Mouse (Mus musculus) heart, adult 8-10 months (tissue): ENCODE results near the gene Cmtm2b. TPM values are rescaled to one million over a fixed set of nuclear protein-coding genes. Genes with fewer than 3 reads are reported as not detected.

Experiments
- DNase-seq: peaks from one replicate; pipeline ENCODE4 v3.0.0; 2022; ENCODE audit warnings: low spot score
- total RNA-seq, 4 experiments: library from RNA; stranded (reverse); gene quantifications; 2 replicates each; pipeline ENCODE4 v1.2.4; 2022

The Cmtm2b gene
- total RNA-seq, 4 experiments from 2014 or later: not detected

DNA sequence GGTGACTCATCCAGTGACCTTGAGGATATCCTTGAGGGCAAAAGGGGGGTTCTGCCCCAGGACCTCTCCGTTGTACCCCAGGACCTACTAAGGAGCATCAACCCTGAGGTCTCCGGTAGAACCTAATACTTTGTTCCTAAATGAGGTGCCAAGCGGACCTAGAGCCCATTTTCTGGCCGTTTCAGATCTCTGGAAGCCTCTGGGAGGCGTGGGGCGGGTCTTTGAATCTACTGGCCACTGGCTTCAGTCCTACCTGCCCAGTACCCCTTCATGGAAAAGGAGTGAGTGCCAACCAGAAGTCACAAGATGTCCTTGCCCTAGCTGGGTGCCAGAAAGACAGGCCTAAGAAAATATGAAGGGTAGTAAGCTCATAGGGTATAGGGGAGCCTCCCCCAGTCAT lies 19.6 kb downstream of the Cmtm2b start:
- DNase-seq: no peak

DNA sequence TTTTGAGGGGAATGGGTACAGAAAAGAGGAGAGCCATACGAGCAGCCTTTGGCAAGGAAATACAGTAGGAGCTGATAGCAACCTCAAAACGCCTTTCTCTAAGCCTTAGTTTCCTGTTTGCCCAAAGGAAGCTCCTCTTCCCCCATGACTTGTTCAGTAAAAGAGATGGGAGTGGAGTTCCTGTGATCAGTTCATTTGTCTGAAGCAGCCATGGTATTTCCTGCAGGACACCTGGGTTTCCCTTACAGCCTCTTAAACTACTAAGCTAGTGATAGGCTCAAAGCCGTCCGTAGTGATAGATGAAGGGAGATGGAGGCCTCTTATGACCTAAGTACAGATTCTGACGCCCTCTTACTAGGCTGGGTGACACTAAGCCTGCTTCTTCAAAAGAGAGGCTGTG lies 20.4 kb downstream of the Cmtm2b start:
- DNase-seq: no peak

DNA sequence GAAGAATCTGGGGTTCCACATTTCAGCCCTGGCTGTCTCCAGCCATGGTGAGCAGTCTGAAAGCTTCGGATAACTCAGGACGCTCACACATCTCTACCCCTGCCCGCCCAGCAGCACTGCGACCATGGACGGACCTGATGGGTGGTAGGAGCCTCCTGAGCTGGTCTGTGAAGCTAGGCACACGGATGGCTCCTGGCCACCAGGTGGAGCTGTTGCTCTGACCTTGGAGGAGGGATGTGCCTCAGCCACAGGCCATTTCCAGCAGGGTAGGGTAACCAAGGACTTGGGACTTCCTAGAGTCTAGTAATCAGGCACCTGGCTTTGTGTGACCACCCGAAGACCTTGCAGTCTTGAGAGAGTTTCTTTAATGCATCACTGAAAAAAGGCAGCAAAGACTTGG lies 21.9 kb downstream of the Cmtm2b start:
- peak; percentile 83 for DNase-seq

DNA sequence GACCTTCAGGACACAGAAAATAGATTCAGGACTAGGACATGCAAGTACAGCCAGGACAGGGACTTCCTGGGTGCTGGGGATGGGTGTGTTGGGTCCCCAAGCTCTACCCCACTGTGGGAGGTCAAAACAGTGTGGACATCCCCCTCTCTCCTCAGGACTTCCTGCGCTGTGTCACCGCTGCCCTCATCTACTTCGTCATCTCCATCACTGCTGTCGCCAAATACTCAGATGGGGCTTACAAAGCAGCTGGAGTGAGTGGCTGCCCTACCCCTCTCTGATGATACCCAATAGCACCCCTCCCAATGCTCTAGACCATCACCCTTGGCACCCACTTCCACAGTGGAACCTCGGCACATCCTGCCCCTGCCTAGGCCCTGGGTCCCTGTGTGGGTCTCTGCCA lies 22.6 kb downstream of the Cmtm2b start:
- DNase-seq: no peak

DNA sequence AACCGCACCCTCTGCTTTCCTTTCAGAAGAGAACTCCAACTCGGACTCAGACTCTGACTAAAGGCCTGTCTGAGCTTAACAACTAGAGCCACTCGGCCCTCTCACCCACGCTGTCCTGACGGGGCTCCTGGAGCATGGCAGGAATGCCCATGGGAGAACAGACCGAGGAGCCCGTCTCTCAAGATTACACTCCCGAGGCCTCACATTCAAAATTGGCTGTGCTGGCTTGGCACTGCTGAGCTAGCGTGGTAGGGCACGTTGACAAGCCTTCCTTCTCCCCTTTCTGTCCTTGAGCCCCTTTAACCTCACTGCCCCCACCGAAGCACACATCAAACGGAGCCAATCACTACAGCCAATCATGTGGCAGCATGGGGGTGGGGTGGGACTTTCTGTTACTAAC lies 24.7 kb downstream of the Cmtm2b start:
- DNase-seq: no peak

DNA sequence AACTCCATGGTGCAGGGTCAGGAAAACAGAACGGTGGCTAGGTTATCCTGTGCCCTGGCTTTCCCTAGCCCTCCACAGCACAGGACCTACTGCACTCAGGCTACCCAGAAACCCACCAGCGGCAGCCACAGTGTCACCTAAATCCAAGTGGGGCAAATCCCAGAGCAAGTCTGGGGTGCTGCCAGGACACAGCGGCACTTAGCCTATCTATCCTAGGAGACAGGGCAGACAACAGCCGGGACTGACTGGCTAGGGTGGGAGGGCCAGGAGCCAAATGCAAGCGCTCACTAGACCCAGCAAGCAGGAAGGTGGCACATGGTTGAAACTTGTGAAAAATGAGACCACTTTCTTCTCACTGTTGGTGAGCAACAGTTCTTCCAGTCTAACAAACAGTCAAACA lies 26.9 kb downstream of the Cmtm2b start:
- DNase-seq: no peak

DNA sequence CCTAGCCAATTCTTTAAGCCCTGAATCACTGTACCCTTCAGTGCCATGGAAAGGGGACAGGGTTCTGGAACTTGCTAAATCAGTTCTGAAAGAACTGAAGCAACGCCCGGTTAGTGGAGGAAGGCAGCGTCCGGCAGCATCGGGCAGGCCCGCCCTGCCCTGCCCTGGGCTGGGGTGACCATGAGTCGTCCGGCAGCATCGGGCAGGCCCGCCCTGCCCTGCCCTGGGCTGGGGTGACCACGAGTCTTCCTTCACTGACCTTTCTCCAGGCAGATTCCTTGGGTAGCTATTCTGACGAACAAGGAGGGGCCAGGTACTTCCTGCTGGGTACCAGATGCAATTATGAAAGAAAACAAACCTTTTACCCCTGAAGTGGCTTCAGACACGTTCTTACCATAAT lies 28.0 kb downstream of the Cmtm2b start:
- no peak for DNase-seq

DNA sequence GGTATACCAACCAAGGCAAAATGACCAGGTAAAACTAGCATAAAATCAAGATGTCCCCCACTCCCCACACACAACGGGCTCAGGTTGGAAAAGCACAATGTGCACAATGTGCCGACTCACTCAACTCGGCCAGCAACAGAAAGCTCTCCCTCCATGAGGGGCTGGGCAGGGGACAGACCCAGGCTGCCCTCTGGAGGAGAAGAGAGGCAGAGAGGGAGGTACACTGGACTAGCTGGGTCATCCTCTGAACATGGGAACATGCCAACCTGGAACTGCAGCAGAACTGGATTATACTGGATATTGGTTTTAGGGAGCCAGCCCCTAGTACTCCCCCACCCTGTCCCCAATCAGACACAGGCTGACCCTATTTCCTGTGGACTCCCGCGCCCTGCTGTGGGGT lies 31.2 kb downstream of the Cmtm2b start:
- DNase-seq: no peak

DNA sequence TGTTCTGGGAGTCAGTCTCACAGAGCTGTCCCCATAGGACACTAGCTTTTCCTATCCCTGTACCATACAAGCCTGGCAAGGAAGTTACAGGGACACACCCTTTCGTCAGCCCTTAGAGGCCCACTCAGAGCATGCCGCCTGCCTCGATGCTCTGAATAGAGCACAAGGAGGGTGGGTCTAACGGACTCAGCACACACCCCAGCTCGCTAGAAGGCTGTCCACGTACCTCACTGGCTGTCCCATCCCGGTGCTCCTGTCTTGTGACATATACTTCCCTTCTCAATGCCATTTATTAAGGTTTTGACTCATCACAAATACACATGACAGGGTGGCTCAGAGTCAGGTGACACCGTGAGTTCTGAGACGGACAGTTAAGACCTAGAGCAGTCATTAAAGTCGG lies 32.5 kb downstream of the Cmtm2b start:
- no peak for DNase-seq

DNA sequence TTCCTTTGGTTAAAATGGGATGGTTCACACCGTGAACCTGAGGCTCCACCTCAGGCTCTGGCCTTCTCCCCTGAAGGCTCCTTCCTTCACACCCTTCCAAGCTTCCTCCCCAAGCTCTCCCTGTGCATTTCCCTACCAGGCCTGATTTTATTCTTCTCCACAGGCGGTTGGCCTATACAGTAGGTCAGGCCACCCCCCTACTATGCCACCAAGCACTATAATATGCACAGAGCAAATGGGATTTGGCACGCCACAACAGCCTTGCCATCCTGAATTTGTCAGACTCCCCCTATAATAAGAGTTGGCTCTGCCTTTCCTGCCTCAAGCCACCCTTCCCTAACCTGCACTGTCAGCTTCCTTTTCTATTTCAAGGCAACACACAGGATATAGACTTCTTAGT lies 36.6 kb downstream of the Cmtm2b start:
- DNase-seq: no peak

DNA sequence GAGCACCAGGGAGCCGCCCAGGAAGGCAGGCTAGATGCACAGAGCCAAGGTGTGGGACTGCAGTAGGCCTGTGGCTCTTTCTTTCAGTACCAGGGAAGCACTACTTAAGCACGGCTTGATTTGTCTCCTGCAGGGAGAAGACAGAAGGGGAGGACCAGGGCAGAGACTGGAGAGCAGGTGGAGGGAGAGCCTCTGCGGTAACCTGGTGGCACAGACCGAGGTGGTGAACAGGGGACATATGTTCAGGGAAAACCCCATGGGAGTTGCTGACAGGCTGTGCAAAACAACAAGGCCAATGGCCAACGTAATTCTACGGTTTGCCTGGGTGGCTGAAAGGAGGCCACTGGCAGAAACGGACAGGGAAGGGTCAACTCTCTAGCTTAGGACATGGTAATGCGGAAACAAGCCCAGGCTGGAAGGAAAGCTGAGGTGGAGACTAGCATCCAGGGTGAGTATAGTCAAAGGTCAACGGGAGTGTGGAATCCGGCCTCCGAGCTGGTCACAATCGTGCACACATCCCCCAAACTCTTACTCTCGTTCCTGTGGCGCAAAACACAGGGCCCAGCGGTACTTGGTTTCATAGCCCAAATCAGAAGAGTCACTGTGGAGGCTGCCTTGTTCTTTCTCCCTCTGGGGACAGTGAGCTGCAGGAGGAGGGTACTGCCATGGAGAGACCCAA lies 37.9 kb downstream of the Cmtm2b start:
- DNase-seq: no peak

DNA sequence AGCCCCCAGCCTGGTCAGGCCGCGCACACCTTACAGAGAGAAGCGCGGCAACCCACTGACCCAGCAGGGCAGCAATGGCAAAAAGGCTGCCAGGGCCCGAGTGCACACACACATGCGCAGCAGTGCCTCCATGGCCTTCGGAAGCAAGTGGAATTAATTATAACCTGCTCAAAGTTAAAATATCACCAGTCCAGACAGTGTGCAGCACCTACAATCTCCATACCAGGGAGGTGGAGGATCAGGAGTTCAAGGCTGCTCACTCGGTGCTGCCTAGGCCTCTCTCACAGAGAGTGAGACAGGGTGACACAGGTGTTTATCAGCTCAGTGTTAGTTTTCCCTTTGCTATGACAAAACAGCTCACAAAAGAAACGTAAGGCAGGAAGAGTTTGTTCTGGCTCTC lies 43.7 kb downstream of the Cmtm2b start:
- DNase-seq: no peak

DNA sequence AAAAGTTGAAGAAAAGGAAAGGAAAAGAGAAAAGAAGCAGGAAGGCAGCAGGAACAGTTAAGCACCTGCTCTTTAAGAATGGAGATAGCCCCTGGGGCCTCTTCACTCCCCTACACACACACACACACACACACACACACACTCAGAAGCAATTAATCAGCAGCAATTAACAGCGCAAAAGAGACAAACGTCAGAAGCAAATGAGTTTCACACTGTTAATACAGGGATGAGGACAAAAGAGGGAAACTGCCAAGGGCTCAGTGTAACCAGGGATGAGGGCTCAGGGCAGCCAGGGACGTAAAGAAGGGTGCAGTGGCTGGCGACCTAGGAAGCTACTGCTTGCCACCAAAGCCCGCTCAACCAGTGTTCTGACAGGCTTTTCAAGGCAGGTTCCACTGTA lies 45.4 kb downstream of the Cmtm2b start:
- no peak for DNase-seq

DNA sequence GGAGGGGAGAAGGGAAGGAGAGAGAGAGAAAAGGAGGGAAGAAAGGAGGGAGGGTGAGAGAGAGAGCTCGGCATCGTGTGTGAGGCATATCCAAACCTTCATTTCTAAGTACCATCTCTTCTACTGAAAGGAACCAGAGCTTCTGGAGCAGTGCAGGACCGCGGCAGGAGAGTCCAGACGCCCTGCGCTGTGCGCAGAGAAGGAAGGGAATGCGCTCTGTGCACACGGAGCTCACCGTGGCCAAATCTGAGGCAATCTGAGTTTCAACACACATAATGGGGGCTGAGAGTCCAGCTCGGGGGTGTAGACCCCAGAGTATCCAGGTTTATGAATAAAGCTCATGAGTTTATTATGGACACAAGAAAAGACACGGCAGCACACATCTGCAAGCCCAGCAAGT lies 47.6 kb downstream of the Cmtm2b start:
- DNase-seq: no peak

DNA sequence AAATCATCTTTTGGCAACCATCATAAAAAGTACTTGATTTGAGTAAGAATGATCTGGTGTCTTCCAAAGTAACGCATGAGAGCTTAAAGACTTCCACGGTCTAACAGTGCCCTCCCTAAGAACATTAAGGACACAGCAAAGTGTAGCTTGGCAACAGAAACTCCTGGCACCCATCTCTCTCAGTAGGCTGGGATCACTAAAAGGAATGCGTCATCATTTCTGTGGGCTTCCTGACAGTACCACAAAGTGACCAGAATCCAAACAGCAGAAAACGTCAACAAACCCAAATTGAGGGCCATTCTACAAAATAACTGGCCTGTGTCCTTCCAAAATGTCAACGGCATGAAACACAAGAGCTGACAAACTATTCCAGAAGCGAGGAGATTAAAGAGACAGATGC lies 48.0 kb downstream of the Cmtm2b start:
- DNase-seq: peak; percentile 33

DNA sequence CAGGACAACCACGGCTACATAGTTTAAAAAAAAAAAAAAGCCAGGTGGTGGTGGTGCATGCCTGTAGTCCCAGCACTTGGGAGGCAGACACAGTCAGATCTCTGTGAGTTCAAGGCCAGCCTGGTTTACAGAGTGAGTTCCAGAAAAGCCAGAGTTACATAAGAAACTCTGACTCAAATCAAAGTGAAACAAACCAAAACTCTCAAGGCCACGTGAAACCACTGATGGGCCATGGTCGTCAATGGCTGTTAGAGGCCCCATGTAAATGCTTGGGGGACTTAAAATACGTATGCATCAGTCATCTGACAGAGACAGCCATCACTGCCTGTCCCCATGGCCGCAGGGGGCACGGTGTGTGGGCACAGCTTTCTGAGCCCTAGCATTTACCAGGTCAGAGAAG lies 49.1 kb downstream of the Cmtm2b start:
- DNase-seq: no peak

DNA sequence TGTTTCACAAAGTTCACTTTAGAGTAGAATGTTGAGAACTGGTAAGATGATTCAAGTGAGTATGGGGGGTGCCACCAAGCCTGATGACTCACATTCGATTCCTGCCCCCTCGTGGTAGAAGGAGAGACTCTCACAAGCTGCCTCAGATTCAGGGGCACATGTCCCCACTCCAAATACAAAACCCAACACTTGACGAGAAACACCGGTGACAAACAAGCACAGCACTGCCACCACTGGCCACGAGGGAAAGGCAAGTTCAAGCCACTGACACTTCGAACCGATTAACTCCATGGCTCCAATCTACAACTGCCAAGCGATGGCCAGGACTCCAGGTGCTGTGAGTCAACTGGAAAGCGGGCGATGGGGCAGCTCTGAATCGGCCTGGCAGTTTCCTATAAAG lies 51.7 kb downstream of the Cmtm2b start:
- DNase-seq: no peak

DNA sequence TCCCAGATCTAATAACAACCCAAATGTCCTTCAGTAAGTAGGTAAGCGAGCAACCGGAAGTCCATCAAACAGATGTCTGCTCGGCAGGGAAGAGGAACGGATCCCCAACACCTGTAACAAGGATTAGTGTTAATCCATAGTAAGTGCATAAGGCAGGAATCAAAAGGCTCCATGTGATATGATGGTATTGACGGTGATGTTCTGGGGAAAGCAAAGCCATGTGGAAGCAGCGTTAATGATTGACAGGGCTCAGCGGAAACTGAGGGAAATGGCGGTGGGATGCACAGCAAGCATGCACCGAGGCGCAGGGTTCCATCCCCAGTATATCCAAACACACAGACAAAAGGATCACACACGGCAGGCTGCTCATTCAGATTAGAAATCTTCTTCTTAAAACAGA lies 52.2 kb downstream of the Cmtm2b start:
- no peak for DNase-seq

DNA sequence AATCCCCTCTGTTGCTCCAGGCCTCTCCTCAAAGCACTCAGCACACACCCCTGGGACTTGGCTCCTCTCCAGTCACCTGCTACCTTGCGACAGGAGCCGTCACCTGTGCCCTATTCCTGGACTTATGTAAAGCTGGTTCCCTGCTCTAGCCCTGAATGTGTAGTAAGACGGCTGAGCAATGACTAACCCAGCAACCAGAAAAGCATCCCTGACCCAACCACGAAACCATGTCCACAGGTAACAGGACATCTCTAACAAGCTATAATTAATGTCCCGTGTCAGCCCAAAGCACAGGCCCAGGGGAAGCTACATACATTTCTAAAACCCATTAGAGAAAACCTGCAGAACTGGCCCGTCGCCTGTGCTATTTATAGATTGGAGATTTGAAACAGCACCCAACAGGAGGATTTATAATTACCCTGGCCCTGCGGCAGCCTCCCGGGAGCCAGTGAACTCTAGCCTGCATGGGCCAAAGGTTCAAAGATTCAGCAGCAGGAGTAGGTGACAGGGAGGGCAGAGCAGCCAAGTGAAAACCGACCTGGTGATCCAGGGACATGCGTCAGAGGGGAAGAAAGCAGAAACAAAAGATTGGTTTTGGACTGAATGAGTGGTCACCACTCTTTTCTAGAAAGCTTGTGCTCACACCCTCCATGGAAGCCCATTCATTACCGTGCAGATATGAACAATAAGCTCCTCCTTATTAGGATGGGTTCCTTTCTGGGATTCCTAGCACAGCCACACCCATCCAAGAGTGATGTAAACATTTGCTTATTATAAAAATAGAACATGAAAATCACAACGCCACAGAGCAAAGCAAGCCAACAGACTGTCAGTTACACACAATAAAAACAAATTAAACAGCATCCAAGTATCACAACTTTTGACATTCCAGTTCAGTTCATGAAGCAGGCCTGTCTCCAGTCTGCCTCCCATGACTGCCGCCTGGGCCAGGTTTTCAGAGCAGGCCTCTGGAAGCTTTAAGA lies 53.1 kb downstream of the Cmtm2b start:
- peak; percentile 60 for DNase-seq

DNA sequence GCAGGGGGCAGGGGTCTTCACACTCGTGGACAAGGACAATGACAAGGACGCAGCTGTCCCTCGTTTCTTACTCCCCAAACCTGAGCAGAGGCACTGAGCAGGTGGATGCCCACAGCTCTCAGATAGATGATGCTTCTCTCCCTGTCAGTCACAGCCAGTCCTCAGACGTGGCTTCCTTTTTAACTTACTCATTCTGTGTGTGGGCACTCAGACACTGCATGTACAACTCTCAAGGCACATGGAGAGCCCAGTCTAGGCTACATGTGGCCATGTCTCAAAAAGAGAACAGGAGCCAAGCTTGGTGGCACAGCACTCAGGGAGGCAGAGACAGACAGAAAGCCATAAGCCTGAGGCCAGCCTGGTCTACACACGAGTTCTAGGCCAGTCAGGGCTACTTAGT lies 53.9 kb downstream of the Cmtm2b start:
- DNase-seq: no peak

DNA sequence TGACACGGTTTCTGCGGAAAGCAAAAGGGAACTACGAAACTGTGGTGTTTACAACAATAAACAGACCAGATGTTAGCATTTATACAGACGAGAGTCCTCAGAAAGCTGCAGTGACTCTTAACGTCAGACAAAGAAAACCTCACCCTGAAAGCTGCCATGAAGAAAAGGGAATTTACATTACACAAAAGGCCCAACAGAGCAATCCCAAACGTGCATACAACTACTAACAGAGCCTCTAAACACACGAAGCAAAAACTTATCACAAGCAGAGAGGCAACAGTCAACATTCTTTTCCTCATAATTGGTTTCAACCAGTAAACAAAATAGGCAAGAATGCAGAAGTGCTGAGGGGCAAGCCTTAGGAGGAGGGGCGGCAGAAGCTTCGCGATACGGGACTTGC lies 54.6 kb downstream of the Cmtm2b start:
- no peak for DNase-seq

DNA sequence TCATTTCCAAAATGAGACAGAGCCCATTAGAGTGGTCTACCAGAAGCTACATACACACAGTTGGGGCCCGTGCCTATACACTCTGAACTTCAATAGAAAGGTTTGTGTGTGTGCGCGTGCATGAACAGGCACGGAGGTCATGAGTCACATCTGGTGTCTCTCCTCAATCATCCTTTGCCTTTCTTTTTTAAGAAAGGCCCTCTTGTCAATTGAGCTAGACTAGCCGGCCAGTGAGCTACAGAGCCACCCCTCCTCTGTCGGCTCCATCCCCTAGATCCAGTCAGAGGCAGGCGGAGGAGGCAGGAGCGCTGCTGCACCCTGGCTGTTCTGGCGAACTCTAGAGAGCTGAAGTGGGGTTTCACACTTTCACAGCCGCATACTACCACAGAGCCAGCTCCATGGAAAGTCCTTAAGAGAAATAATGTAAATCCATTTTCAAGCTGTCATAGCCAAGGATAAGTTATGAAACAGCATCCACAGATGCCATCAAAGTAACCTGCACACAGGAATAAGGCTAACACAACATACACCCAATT lies 57.3 kb downstream of the Cmtm2b start:
- no peak for DNase-seq

DNA sequence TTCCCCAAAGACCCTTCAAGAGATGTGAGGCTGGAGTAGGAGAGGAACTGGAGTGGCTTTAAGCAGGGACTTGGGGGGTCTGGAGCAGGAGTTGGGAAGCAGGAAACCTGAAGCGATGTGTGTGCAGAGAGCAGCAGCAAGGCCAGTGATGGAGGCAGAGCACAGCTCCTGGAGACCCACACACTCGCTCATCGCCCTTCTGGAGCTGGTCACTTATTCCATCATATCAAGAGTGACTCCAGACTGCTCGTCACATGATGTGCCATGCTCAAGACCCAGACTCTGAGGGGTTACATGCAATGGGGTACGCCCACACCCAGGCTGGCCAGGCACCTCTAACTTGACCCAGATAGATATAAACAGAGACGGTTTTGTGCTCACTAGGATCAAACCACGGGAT lies 58.2 kb downstream of the Cmtm2b start:
- DNase-seq: no peak
